Mouse (Mus musculus): ENCODE measurements around the gene Selenon. TPM values are rescaled to one million over a fixed set of nuclear protein-coding genes. Genes with fewer than 3 reads are reported as not detected.

The Selenon gene
- polyA plus RNA-seq (2012; ENCODE audit: low replicate concordance), result 8.7 and 20.9 TPM in 2 replicates

DNA sequence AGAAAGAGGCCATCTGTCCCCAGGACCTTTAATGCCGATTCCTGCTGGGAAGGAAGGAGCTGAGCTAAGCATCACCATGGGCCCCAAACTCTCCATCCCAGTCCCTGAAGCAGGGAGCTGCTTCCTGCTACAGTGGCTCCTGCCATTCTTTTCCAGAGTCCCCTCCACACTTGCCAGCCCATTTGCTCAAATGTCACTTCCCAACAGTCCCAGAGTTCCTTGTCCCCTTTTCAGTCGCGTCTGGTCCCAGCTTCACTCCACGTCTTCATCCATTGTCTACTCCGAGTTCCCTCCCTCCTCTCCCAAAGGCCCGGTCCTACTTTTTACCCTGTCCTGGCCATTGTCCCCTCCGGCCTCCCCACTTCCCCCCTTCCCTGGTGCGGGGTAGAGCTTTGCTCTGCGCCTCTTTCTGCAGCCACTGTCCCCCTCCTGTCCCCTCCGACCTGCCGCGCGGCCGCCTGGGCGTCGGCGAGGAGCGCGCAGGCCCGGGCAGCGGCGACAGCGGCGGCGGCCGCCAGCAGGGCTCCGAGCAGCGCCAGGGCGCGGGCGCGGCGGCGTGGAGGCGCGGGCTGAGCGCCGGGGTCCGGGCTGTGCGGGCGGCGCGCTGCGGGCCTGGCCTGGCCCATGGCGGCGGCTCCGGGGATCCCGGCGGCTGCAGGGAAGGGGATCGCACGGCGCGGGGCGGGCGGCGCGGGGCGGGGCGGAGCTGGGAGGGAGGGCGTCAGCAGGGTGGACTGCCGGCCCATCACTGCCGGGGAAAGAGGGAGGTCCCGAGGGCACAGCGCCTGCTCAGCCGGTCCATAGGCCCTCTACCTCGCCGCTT lies at the start of gene Selenon:
Gene Selenon (minus strand): TSS at position 673 of the 823 bp plus-strand sequence.

DNA sequence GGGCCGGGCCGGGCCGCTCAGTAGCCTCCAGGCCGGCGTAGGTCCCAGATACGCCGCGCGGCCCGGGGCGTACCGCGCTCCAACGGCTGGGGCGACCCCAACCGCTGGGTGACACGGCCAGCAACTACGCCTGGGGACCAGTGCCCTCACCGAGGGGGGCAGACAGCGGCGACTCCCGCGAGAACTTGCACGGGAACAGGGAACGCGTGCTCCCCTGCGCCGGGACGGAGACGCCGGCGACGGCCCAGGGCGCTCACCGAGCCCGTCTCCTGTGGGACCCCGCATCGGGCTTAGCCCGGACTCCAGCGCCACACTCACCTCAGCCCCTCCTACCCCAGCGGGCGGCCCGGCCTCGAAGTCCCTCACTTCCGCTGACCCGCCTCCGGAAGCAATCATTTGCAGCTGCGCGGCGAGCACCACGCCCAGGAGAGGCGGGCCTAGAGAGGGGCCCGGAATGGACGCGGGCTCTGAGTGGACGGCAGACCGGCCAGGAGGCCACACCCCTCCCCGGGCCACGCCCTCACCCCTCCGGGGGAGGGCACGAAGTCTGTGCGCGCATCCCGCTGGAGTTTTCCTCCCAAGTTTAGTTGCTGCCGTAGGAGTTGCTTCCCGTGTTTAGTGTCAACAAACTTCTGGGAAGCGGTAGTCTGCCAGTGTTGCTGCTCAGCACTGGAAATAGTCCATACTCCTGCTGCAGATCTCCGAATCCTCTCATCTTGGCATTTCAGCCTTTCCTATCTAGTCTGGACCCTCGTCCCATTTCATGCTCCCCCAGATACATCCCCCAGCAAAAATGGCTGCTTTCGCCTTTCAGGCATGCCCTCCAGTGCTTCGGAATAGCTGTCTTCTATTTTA lies 16.8 kb downstream of the Selenon start, which contains the start of gene Mtfr1l:
Gene Mtfr1l (minus strand): TSS at position 456 of the 855 bp plus-strand sequence.

GRCm38 (mm10) chr4:134510845-134511411 lies 41.0 kb downstream of the Selenon start, which contains the start of gene Aunip:
TSS of gene Aunip (plus strand) at chr4:134510999.

DNA sequence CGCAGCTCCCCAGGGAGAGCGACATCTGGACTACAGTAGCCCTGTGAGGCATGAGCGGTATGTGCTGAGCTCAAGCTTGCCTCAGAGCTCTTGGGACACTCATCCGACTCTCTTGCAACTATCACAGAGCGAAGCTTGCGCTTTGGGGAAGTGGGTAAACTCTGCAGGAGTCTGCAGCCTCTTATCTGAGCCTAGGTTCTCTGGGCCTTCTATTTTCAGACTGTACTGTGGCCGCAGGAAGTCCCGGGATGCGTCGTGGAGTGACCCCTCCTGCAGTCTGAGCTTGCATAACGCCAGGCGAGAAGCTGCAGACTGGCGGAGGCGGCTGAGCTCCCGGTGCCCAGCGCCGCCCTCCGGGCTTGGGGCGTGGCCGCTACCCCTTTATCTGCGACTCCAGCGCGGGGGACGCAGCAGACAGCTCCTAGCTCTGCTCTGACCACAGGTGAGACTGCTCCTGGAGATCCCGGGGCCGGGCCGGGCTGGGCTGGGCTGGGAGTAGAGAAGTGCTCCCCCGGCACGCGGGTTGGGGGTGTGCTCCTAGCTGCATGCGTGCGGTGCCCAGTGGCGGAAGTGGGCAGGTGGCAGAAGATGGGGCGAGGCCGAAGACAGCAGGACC lies 55.3 kb downstream of the Selenon start, which contains the start of gene Paqr7:
Gene Paqr7 (plus strand): TSS at position 103 of the 616 bp plus-strand sequence.

Other genes starting within 250 kb of the Selenon start
- not detected in 2 replicates for gene Trim63, start 237.0 kb downstream of the Selenon start, polyA plus RNA-seq (2012; ENCODE audit: low replicate concordance)
- 0.21 TPM in 1 of 2 replicates, not detected in the other for gene Slc30a2, start 209.0 kb downstream of the Selenon start, polyA plus RNA-seq (2012; ENCODE audit: low replicate concordance)
- 0.76 and 0.95 TPM in 2 replicates for gene Extl1, start 168.3 kb downstream of the Selenon start, polyA plus RNA-seq (2012; ENCODE audit: low replicate concordance)
- gene Pafah2, start 155.8 kb downstream of the Selenon start, polyA plus RNA-seq (2012; ENCODE audit: low replicate concordance), result 0.71 and 1.8 TPM in 2 replicates
- gene Stmn1, start 83.8 kb downstream of the Selenon start, polyA plus RNA-seq (2012; ENCODE audit: low replicate concordance), result 8.3 and 57.9 TPM in 2 replicates
- gene Paqr7, start 55.5 kb downstream of the Selenon start, polyA plus RNA-seq (2012; ENCODE audit: low replicate concordance), result 11.4 and 19.1 TPM in 2 replicates
- gene Aunip, start 41.2 kb downstream of the Selenon start, polyA plus RNA-seq (2012; ENCODE audit: low replicate concordance), result 0.17 and 0.57 TPM in 2 replicates
- gene Mtfr1l, start 16.8 kb downstream of the Selenon start, polyA plus RNA-seq (2012; ENCODE audit: low replicate concordance), result 39.0 and 39.8 TPM in 2 replicates
- gene Man1c1, start 152.1 kb upstream of the Selenon start, polyA plus RNA-seq (2012; ENCODE audit: low replicate concordance), result 14.8 and 65.0 TPM in 2 replicates
- gene Ldlrap1, start 215.9 kb upstream of the Selenon start, polyA plus RNA-seq (2012; ENCODE audit: low replicate concordance), result 17.1 and 24.1 TPM in 2 replicates

Data from hematopoietic multipotent progenitor cell, adult 10-12 weeks (in vitro differentiated cells).